Mouse (Mus musculus): ENCODE measurements at regions not wholly inside any gene's neighbourhood (a gene's known extent, or its start where the extent isn't known, plus 50 kb on each side); places are given as distances from the start of the nearest gene placed in this dataset.

GRCm38 (mm10) chr17:9279481-9279880 lies 142.4 kb upstream of the Gm17728 start:
- DNase-seq (ENCODE audit: low spot score) (peak; percentile 37), ATAC-seq (ENCODE audit: low FRiP score) (no peak)
- peak overlapping the region; percentile 21; the same call in 1 of the 2 replicates for H3K27ac ChIP-seq (ENCODE audit: low read depth, low read length)
- H3K4me1 ChIP-seq (ENCODE audit: insufficient read depth, low read length): no peaks in the 10 kb centered on the region; the same call in 1 of the 2 replicates
- H3K4me3 ChIP-seq (ENCODE audit: low read depth, low read length): no peak overlapping the region
- no peaks in the 10 kb centered on the region for H3K27me3 ChIP-seq (ENCODE audit: insufficient read depth, low read length)
- TF ChIP-seq CTCF (IDR thresholded peaks at IDR 0.05): no peak
- WGBS: 26% methylated on average over 7 of the region's 7 CpGs
- no peak overlapping the region for H3K4me2 ChIP-seq (ENCODE audit: low read depth, low read length, poor library complexity, severe bottlenecking)
- no peak overlapping the region for H3K9ac ChIP-seq (replicated peaks; ENCODE audit: low read length, poor library complexity, severe bottlenecking)
- no peaks in the 10 kb centered on the region for H3K36me3 ChIP-seq (ENCODE audit: insufficient read depth, low read length)
- H3K9me3 ChIP-seq (ENCODE audit: low read length): no peaks in the 10 kb centered on the region

GRCm38 (mm10) chr17:9281891-9282290 lies 140.0 kb upstream of the Gm17728 start:
- TF ChIP-seq CTCF (IDR thresholded peaks at IDR 0.05): no peak
- Histone ChIP-seq H3K4me2 (ENCODE audit: low read depth, low read length, poor library complexity, severe bottlenecking) (no peak overlapping the region), H3K9me3 (ENCODE audit: low read length) (no peaks in the 10 kb centered on the region), H3K4me3 (ENCODE audit: low read depth, low read length) (no peak overlapping the region), H3K27ac (ENCODE audit: low read depth, low read length) (no peak overlapping the region), H3K36me3 (ENCODE audit: insufficient read depth, low read length) (no peaks in the 10 kb centered on the region), H3K9ac (replicated peaks; ENCODE audit: low read length, poor library complexity, severe bottlenecking) (no peak overlapping the region), H3K4me1 (ENCODE audit: insufficient read depth, low read length) (no peaks in the 10 kb centered on the region; the same call in 1 of the 2 replicates), H3K27me3 (ENCODE audit: insufficient read depth, low read length) (no peaks in the 10 kb centered on the region)
- no peak for DNase-seq (ENCODE audit: low spot score)
- no peak for ATAC-seq (ENCODE audit: low FRiP score)
- WGBS: 68% methylated on average over 5 of the region's 5 CpGs

- Histone ChIP-seq H3K27ac (ENCODE audit: low read depth, low read length) (no peak overlapping the region), H3K36me3 (ENCODE audit: insufficient read depth, low read length) (no peaks in the 10 kb centered on the region), H3K4me1 (ENCODE audit: insufficient read depth, low read length) (no peaks in the 10 kb centered on the region; the same call in 1 of the 2 replicates), H3K9ac (replicated peaks; ENCODE audit: low read length, poor library complexity, severe bottlenecking) (no peak overlapping the region), H3K9me3 (ENCODE audit: low read length) (no peaks in the 10 kb centered on the region), H3K27me3 (ENCODE audit: insufficient read depth, low read length) (no peaks in the 10 kb centered on the region), H3K4me2 (ENCODE audit: low read depth, low read length, poor library complexity, severe bottlenecking) (no peak overlapping the region), H3K4me3 (ENCODE audit: low read depth, low read length) (no peak overlapping the region)
- no peak for DNase-seq (ENCODE audit: low spot score)
- 93% methylated on average over 7 of the region's 7 CpGs for WGBS
- ATAC-seq (ENCODE audit: low FRiP score): no peak
- no peak for TF ChIP-seq CTCF (IDR thresholded peaks at IDR 0.05)
These were observed 139.3 kb upstream of the Gm17728 start for GRCm38 (mm10) chr17:9282333-9283176.

GRCm38 (mm10) chr17:9286431-9286830 lies 135.4 kb upstream of the Gm17728 start:
- no peak for DNase-seq (ENCODE audit: low spot score)
- 63% methylated on average over 5 of the region's 5 CpGs for WGBS
- H3K9me3 ChIP-seq (ENCODE audit: low read length): no peaks in the 10 kb centered on the region
- no peak overlapping the region for H3K4me3 ChIP-seq (ENCODE audit: low read depth, low read length)
- H3K4me2 ChIP-seq (ENCODE audit: low read depth, low read length, poor library complexity, severe bottlenecking): no peak overlapping the region
- H3K9ac ChIP-seq (replicated peaks; ENCODE audit: low read length, poor library complexity, severe bottlenecking): no peak overlapping the region
- H3K36me3 ChIP-seq (ENCODE audit: insufficient read depth, low read length): no peaks in the 10 kb centered on the region
- no peak overlapping the region for H3K27ac ChIP-seq (ENCODE audit: low read depth, low read length)
- ATAC-seq (ENCODE audit: low FRiP score): no peak
- no peaks in the 10 kb centered on the region for H3K27me3 ChIP-seq (ENCODE audit: insufficient read depth, low read length)
- TF ChIP-seq CTCF (IDR thresholded peaks at IDR 0.05): peak; percentile 30; the same call in 1 of the 2 replicates
- H3K4me1 ChIP-seq (ENCODE audit: insufficient read depth, low read length): no peaks in the 10 kb centered on the region

GRCm38 (mm10) chr17:9286834-9287233 lies 135.0 kb upstream of the Gm17728 start:
- DNase-seq (ENCODE audit: low spot score): peak; percentile 34
- peak; percentile 57 for TF ChIP-seq CTCF (IDR thresholded peaks at IDR 0.05)
- 73% methylated on average over 6 of the region's 6 CpGs for WGBS

GRCm38 (mm10) chr17:9287682-9288081 lies 134.2 kb upstream of the Gm17728 start:
- H3K27me3 ChIP-seq (ENCODE audit: insufficient read depth, low read length): no peaks in the 10 kb centered on the region
- ATAC-seq (ENCODE audit: low FRiP score) (no peak), DNase-seq (ENCODE audit: low spot score) (peak; percentile 22)
- no peaks in the 10 kb centered on the region for H3K4me1 ChIP-seq (ENCODE audit: insufficient read depth, low read length)
- no peak overlapping the region for H3K27ac ChIP-seq (ENCODE audit: low read depth, low read length)
- no peak overlapping the region for H3K4me2 ChIP-seq (ENCODE audit: low read depth, low read length, poor library complexity, severe bottlenecking)
- no peak overlapping the region for H3K9ac ChIP-seq (replicated peaks; ENCODE audit: low read length, poor library complexity, severe bottlenecking)
- no peaks in the 10 kb centered on the region for H3K9me3 ChIP-seq (ENCODE audit: low read length)
- no peak overlapping the region for H3K4me3 ChIP-seq (ENCODE audit: low read depth, low read length)
- 67% methylated on average over 9 of the region's 9 CpGs for WGBS
- TF ChIP-seq CTCF (IDR thresholded peaks at IDR 0.05): no peak
- no peaks in the 10 kb centered on the region for H3K36me3 ChIP-seq (ENCODE audit: insufficient read depth, low read length)

More at GRCm38 (mm10) chr17:9286834-9287233, 135.0 kb upstream of the Gm17728 start:
- no peak overlapping the region for H3K27ac ChIP-seq (ENCODE audit: low read depth, low read length)
- ATAC-seq (ENCODE audit: low FRiP score): no peak
- no peak overlapping the region for H3K4me3 ChIP-seq (ENCODE audit: low read depth, low read length)
- H3K9me3 ChIP-seq (ENCODE audit: low read length): no peaks in the 10 kb centered on the region
- no peaks in the 10 kb centered on the region for H3K36me3 ChIP-seq (ENCODE audit: insufficient read depth, low read length)
- H3K9ac ChIP-seq (replicated peaks; ENCODE audit: low read length, poor library complexity, severe bottlenecking): no peak overlapping the region
- H3K27me3 ChIP-seq (ENCODE audit: insufficient read depth, low read length): no peaks in the 10 kb centered on the region
- no peaks in the 10 kb centered on the region for H3K4me1 ChIP-seq (ENCODE audit: insufficient read depth, low read length)
- no peak overlapping the region for H3K4me2 ChIP-seq (ENCODE audit: low read depth, low read length, poor library complexity, severe bottlenecking)
